Mouse (Mus musculus) testis, adult 2 months (tissue): ENCODE measurements around the gene Fam129a. TPM values are rescaled to one million over a fixed set of nuclear protein-coding genes. Genes with fewer than 3 reads are reported as not detected.
"Not testable (repeated sequence)": the region's sequence is repeated elsewhere in the genome, so short reads cannot be mapped to it uniquely, and the experiment has no call there.

Source experiments
- H3K27ac ChIP-seq: fragments of 200-500 bp; 2 replicates; pipeline ENCODE4 v1.5.1; 2012; ENCODE audit warnings: low read depth, low read length; ENCODE audit not compliant: control insufficient read depth, insufficient read depth
- H3K27me3 ChIP-seq: fragments of 200-500 bp; 2 replicates; pipeline ENCODE4 v1.6.1; 2012; ENCODE audit warnings: mild to moderate bottlenecking, low read length, moderate library complexity; ENCODE audit not compliant: control insufficient read depth, insufficient read depth
- H3K36me3 ChIP-seq: fragments of 200-500 bp; 2 replicates; pipeline ENCODE4 v1.6.1; 2012; ENCODE audit warnings: mild to moderate bottlenecking, low read length; ENCODE audit not compliant: control insufficient read depth, insufficient read depth
- H3K4me1 ChIP-seq: fragments of 200-500 bp; 2 replicates; pipeline ENCODE4 v1.6.1; 2012; ENCODE audit warnings: low read length; ENCODE audit not compliant: control insufficient read depth, insufficient read depth
- H3K4me3 ChIP-seq: fragments of 200-500 bp; 2 replicates; pipeline ENCODE4 v1.5.1; 2012; ENCODE audit warnings: low read depth, mild to moderate bottlenecking, low read length, moderate library complexity, mixed read lengths; ENCODE audit not compliant: control insufficient read depth
- CTCF ChIP-seq: fragments of 200-500 bp; IDR thresholded peaks from 2 replicates; pipeline ENCODE4 v1.5.1; 2012; ENCODE audit warnings: low read depth, mild to moderate bottlenecking, inconsistent platforms, low read length, moderate library complexity; ENCODE audit not compliant: control insufficient read depth, insufficient read depth, insufficient replicate concordance
- POLR2A ChIP-seq: fragments of 200-500 bp; IDR thresholded peaks from 2 replicates; pipeline ENCODE4 v1.6.1; 2012; ENCODE audit warnings: low read depth, mild to moderate bottlenecking, inconsistent platforms, low read length, moderate library complexity; ENCODE audit not compliant: control insufficient read depth
- polyA plus RNA-seq: library from polyadenylated mRNA; depleted of rRNA; stranded (reverse); fragments of >200 nt; gene quantifications from 2 replicates; pipeline ENCODE4 v1.2.3, GENCODE M21; 2012

Gene Fam129a
- polyA plus RNA-seq, 1 experiment, result 8.8 TPM

- TF ChIP-seq POLR2A, result no peak
- TF ChIP-seq CTCF, result no peak
- Histone ChIP-seq H3K36me3 (no peaks in the 10 kb centered on the region), H3K27ac (no peak overlapping the region), H3K27me3 (no peaks in the 10 kb centered on the region), H3K4me1 (no peaks in the 10 kb centered on the region), H3K4me3 (no peak overlapping the region)
Measured at GRCm38 (mm10) chr1:151690061-151690460, 119.1 kb downstream of the Fam129a start.

DNA sequence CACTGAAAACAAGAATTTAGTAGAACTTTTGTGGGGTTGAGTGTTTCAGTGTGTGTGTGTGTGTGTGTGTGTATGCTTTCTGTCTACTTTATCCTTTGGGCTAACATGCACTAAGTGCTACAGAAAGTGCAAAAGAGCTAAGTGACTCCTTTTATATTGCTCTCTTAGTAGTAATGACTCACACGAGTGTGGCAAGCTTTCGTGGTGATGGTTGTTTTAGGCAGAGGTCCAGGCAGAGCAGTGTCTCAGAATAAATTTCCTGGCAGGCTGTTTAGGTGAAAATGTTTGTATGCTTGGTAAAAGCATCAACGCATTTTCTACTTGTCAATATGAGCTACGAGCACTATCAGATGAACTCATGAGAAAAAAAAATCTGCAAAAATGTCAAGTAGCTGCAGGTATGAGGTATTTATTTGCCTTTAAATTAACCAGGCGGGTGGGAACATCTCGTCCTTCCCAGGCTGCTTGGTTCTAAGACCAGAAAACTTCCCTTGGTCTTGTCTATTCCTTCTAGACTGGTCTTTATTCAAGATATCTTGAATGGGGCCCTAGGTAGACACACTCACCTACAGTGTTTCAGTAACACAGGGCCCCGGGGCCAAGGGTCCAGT lies 119.7 kb downstream of the Fam129a start:
- TF ChIP-seq POLR2A, result no peak
- no peak for TF ChIP-seq CTCF
- H3K4me1 ChIP-seq, result no peaks in the 10 kb centered on the region
- H3K4me3 ChIP-seq, result no peak overlapping the region
- no peaks in the 10 kb centered on the region for H3K36me3 ChIP-seq
- H3K27ac ChIP-seq, result no peak overlapping the region
- no peaks in the 10 kb centered on the region for H3K27me3 ChIP-seq

DNA sequence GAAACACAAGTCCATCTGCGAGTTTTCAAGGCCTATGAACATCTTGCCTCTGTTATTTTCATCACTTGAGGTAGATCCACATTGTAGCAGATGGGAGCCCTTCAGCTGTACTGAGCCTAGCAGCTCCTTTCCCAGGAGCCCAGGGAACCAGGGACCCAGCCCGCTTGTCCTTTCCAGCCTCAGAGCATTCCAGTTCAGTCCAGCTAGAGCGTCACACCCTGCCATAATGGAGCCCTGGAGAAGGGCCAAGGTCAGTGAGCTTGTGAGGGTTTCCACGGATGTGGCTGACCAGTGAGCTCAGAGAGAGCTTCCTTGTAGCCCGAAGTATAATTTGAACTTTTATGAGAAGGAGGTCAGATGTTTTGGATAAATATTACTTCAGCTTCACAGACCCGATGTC lies 121.9 kb downstream of the Fam129a start:
- H3K27ac ChIP-seq, H3K4me3 ChIP-seq, H3K4me1 ChIP-seq, H3K36me3 ChIP-seq, H3K27me3 ChIP-seq: not testable (repeated sequence)

- H3K27me3 ChIP-seq, result no peaks in the 10 kb centered on the region
- H3K4me1 ChIP-seq, result no peaks in the 10 kb centered on the region
- no peak for TF ChIP-seq CTCF
- no peak for TF ChIP-seq POLR2A
- no peaks in the 10 kb centered on the region for H3K36me3 ChIP-seq
- no peak overlapping the region for H3K27ac ChIP-seq
- H3K4me3 ChIP-seq, result no peak overlapping the region
Measured at GRCm38 (mm10) chr1:151696751-151697150, 125.8 kb downstream of the Fam129a start.

GRCm38 (mm10) chr1:151697901-151698641 lies 127.1 kb downstream of the Fam129a start:
- H3K4me3 ChIP-seq, result no peak overlapping the region
- H3K27me3 ChIP-seq, result no peaks in the 10 kb centered on the region
- TF ChIP-seq CTCF (no peak), POLR2A (no peak)
- no peak overlapping the region for H3K27ac ChIP-seq
- no peaks in the 10 kb centered on the region for H3K36me3 ChIP-seq
- H3K4me1 ChIP-seq, result no peaks in the 10 kb centered on the region

GRCm38 (mm10) chr1:151699363-151699762 lies 128.4 kb downstream of the Fam129a start:
- Histone ChIP-seq H3K27ac (peak overlapping the region; percentile 43; the same call in 1 of the 2 replicates), H3K27me3 (no peaks in the 10 kb centered on the region), H3K36me3 (no peaks in the 10 kb centered on the region), H3K4me3 (no peak overlapping the region), H3K4me1 (no peaks in the 10 kb centered on the region)
- no peak for TF ChIP-seq POLR2A
- TF ChIP-seq CTCF, result no peak

DNA sequence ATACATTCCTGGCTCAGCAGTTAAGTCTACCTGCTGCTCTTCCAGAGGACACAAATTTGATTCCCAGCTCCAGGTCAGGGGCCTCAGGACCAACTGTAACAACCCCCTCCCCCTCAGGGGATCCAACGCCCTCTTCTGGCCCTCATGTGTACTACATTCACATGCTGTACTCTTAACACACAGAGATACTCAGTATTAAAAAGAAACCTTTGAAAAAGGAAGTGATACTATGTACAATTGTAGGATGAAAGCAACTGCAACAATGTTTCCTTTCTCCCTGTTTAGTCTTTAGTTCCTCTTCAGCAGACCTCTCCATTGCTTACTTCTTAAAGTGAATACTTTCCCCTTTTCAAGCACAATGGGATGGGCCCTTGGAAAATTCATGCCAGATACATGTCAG lies 131.8 kb downstream of the Fam129a start:
- TF ChIP-seq POLR2A, result no peak
- TF ChIP-seq CTCF, result peak; percentile 27; the same call in 1 of the 2 replicates
- Histone ChIP-seq H3K36me3 (no peaks in the 10 kb centered on the region), H3K4me1 (no peaks in the 10 kb centered on the region; the same call in 1 of the 2 replicates), H3K27me3 (no peaks in the 10 kb centered on the region), H3K27ac (no peak overlapping the region), H3K4me3 (no peak overlapping the region)

- Histone ChIP-seq H3K4me3 (no peak overlapping the region), H3K27ac (no peak overlapping the region), H3K27me3 (no peaks in the 10 kb centered on the region), H3K36me3 (no peaks in the 10 kb centered on the region), H3K4me1 (peaks cover 3% of the 10 kb centered on the region)
- TF ChIP-seq CTCF, result peak; percentile 55; the same call in 1 of the 2 replicates
- no peak for TF ChIP-seq POLR2A
Measured at GRCm38 (mm10) chr1:151705723-151706396, 134.9 kb downstream of the Fam129a start.
